Mouse (Mus musculus): Measurements from ENCODE around the gene Clic1. TPM values are rescaled to one million over a fixed set of nuclear protein-coding genes. Genes with fewer than 3 reads are reported as not detected.

Clic1 gene
- total and polyA plus RNA-seq, 3 experiments, result 114 to 198 (median 160) TPM

DNA sequence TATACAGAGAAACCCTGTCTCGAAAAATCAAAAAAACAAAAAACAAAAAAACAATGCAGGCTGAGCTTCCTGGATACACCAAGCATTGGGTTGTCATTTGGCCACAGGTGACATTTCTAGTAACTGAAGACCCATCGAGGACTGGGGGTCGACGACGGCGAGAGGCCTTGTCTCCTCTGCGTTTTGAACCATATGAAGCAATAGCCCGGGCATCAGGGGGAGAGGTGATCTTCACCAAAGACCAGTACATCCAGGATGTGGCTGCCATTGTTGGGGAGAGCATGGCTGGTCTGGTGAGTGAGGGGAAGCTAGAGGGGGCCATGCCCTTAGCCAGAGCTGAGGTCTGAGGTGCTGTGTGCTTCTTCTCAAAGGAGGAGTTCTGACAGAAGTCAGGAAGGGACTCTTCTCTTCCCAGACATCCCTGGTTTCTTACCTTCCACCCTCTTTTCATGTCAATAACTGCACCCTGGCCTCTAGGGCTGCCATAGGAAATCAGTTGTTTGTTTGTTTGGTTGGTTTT lies 27.2 kb upstream of the Clic1 start:
- Histone ChIP-seq H3K27me3 (replicated peaks) (no peaks in the 10 kb centered on the region), H3K9me3 (replicated peaks; ENCODE audit: low read length) (no peaks in the 10 kb centered on the region), H3K79me2 (replicated peaks; ENCODE audit: control insufficient read depth, extremely low read depth, insufficient read depth, poor library complexity, severe bottlenecking) (no peaks in the 10 kb centered on the region; the same call in none of the 2 replicates), H3K4me1 (ENCODE audit: control insufficient read depth in 1 of 2, insufficient read depth in 2 of 2) (peaks cover 10 to 40% of the 10 kb centered on the region in 2 experiments), H3K4me3 (replicated peaks in 1 of 3; ENCODE audit: low read depth in 2 of 3, low read length in 2 of 3, poor library complexity in 1 of 3) (no peak overlapping the region), H3K4me2 (ENCODE audit: insufficient read depth, low read depth, poor library complexity, severe bottlenecking) (no peak overlapping the region), H3K9ac (ENCODE audit: insufficient read depth, low read depth) (no peak overlapping the region), H3K27ac (ENCODE audit: insufficient read depth, low read depth) (no peak overlapping the region), H3K36me3 (replicated peaks in 1 of 2; ENCODE audit: control insufficient read depth in 1 of 2, insufficient read depth in 1 of 2, low read length in 1 of 2) (peaks cover 4 to 59% of the 10 kb centered on the region in 2 experiments)
- in situ Hi-C loops (cut with MboI; ENCODE audit: low pct_ligation_motif_present, low pct_unique_long_range_greater_than_20kb, low sequenced_read_pairs), result loop anchor here (5.0 to 10.0 kb wide), 2 partner anchors 45 to 92 kb away; partner anchors contain the start of genes Ly6g5b, Ly6g6c and Mpig6b
- TF ChIP-seq MXI1 (IDR thresholded peaks at IDR 0.05; ENCODE audit: low read depth, low read length), result no peak
- no peak for TF ChIP-seq ELF1 (IDR thresholded peaks at IDR 0.05; ENCODE audit: low read depth, low read length)
- no peak for TF ChIP-seq CHD2 (IDR thresholded peaks at IDR 0.05; ENCODE audit: low read length)
- TF ChIP-seq GABPA (IDR thresholded peaks at IDR 0.05; ENCODE audit: insufficient replicate concordance, low read depth, low read length), result no peak
- no peak for TF ChIP-seq SMC3 (IDR thresholded peaks at IDR 0.05; ENCODE audit: low read depth, low read length)
- TF ChIP-seq EP300 (IDR thresholded peaks at IDR 0.05; ENCODE audit: low read length), result no peak
- TF ChIP-seq RAD21 (IDR thresholded peaks at IDR 0.05; ENCODE audit: low read depth, low read length), result no peak
- TF ChIP-seq POLR2A (IDR thresholded peaks at IDR 0.05; ENCODE audit: low read depth, low read length), result no peak
- TF ChIP-seq ZC3H11A (IDR thresholded peaks at IDR 0.05; ENCODE audit: low read depth, low read length), result no peak
- no peak for TF ChIP-seq USF1 (IDR thresholded peaks at IDR 0.05; ENCODE audit: low read depth, low read length)
- no peak for TF ChIP-seq MEF2A (IDR thresholded peaks at IDR 0.05; ENCODE audit: borderline replicate concordance, low read depth, low read length)
- DNase-seq (ENCODE audit: extremely low read depth), result no peak
- dilution Hi-C loops (cut with MboI; ENCODE audit: extremely low pct_ligation_motif_present, extremely low pct_unique_long_range_greater_than_20kb, low sequenced_read_pairs), result no loop called here

GRCm38 (mm10) chr17:35023221-35023620 lies 26.5 kb upstream of the Clic1 start:
- TF ChIP-seq ETS1 (conservative IDR thresholded peaks at IDR 0.05; ENCODE audit: low read depth, low read length) (no peak), TBP (conservative IDR thresholded peaks at IDR 0.05; ENCODE audit: low read depth, low read length) (no peak), CHD1 (IDR thresholded peaks at IDR 0.05; ENCODE audit: low read depth, low read length) (no peak), HCFC1 (IDR thresholded peaks at IDR 0.05; ENCODE audit: low read depth, low read length) (no peak), POLR2A (IDR thresholded peaks at IDR 0.05; ENCODE audit: low read depth, low read length) (no peak), MEF2A (IDR thresholded peaks at IDR 0.05; ENCODE audit: borderline replicate concordance, low read depth, low read length) (no peak), MAFK (IDR thresholded peaks at IDR 0.05; ENCODE audit: insufficient replicate concordance, low read length) (no peak), RCOR1 (conservative IDR thresholded peaks at IDR 0.05; ENCODE audit: low read depth, low read length) (no peak), NRF1 (IDR thresholded peaks at IDR 0.05; ENCODE audit: low read depth, low read length) (no peak), MYC (IDR thresholded peaks at IDR 0.05; ENCODE audit: low read depth, low read length) (no peak), ZNF384 (IDR thresholded peaks at IDR 0.05; ENCODE audit: low read depth, low read length) (no peak), CTCF (conservative IDR thresholded peaks at IDR 0.05 in 1 of 2, IDR thresholded peaks at IDR 0.05 in 1 of 2; ENCODE audit: low read depth in 2 of 2, low read length in 2 of 2) (no peak), CHD2 (IDR thresholded peaks at IDR 0.05; ENCODE audit: low read length) (no peak)
- no peak for DNase-seq (ENCODE audit: extremely low read depth)
- Histone ChIP-seq H3K27me3 (replicated peaks) (no peaks in the 10 kb centered on the region), H3K4me2 (ENCODE audit: insufficient read depth, low read depth, poor library complexity, severe bottlenecking) (no peak overlapping the region), H3K4me1 (ENCODE audit: control insufficient read depth in 1 of 2, insufficient read depth in 2 of 2) (peaks cover 13 to 45% of the 10 kb centered on the region in 2 experiments), H3K9ac (ENCODE audit: insufficient read depth, low read depth) (no peak overlapping the region), H3K9me3 (replicated peaks; ENCODE audit: low read length) (no peaks in the 10 kb centered on the region), H3K79me2 (replicated peaks; ENCODE audit: control insufficient read depth, extremely low read depth, insufficient read depth, poor library complexity, severe bottlenecking) (no peaks in the 10 kb centered on the region; the same call in none of the 2 replicates), H3K27ac (ENCODE audit: insufficient read depth, low read depth) (no peak overlapping the region), H3K4me3 (replicated peaks in 1 of 3; ENCODE audit: low read depth in 2 of 3, low read length in 2 of 3, poor library complexity in 1 of 3) (no peak overlapping the region), H3K36me3 (replicated peaks in 1 of 2; ENCODE audit: control insufficient read depth in 1 of 2, insufficient read depth in 1 of 2, low read length in 1 of 2) (peaks cover 4 to 52% of the 10 kb centered on the region in 2 experiments)
- dilution Hi-C loops (cut with MboI; ENCODE audit: extremely low pct_ligation_motif_present, extremely low pct_unique_long_range_greater_than_20kb, low sequenced_read_pairs), result no loop called here
- in situ Hi-C loops (cut with MboI; ENCODE audit: low pct_ligation_motif_present, low pct_unique_long_range_greater_than_20kb, low sequenced_read_pairs), result loop anchor here (5.0 to 10.0 kb wide), 2 partner anchors 44 to 92 kb away; partner anchors contain the start of genes Ly6g5b, Ly6g6c and Mpig6b
